Mouse (Mus musculus): ENCODE results near the gene Upk1b.

Upk1b gene

DNA sequence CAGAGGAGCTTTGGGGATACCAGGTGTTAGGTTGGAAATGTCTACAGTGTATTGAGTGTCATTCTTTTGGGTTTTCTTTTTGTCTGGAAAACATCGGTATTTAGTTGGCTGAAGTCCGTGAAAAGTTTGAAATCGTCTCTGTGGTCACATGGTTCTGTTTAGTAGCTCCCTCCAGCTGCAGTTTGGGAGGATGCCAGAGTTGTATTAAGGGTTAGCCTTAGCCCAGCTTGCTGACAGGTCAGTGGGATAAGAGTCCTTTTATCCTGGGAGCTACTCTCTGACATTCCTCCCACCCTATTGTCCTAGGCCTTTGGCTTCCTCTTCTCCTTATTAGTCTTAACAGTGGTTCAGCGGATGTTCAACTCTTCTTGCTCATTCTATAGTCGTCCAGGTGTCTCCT lies 38.2 kb downstream of the Upk1b start:
- no peak for DNase-seq (ENCODE audit: low spot score in 2 of 2)

DNA sequence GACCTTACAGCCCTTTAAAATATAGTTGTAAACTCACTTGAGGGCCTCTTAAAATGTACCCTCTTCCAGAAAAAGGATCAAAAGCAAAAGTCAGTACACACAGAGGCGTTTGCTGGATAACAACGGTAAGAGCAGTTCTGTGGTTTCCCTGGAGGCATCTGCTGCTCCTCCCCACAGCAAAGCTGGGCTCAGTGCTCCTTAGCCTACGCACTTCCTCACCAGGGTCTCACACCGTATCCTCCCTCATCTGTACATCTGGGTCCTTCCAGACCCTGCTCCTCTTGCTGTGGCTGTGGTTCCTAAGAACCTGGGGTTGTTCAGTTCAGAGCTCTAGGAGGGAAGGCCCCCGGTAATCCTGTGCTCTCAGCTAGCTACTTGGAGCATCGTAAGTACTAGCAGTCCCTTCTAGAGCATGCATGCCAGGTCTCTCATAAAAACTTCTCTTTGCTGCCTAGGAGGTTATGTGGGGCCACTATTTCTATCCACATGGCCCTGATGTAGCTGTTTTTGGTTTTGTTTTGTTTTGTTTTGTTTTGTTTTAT lies 39.2 kb downstream of the Upk1b start:
- no peak for DNase-seq (ENCODE audit: low spot score in 2 of 2)

DNA sequence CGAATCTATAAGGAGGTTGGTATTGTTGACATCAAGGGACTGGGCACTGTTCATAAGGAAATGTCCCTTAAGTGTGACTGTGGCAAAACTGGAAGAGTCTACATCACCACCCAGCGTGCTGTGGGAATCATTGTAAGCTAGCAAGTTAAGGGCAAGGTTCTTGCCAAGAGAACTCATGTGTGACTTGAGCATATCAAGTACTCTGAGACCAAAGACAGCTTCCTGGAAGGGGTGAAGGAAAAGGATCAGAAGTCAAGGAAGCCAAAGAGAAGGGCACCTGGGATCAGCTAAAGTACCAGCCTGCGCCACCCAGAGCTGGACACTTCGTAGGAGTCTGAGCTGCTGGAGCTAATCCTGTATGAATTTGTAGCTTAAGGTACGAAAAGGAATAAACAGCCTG lies 39.9 kb downstream of the Upk1b start:
- DNase-seq (ENCODE audit: low spot score in 2 of 2), result no peak

DNA sequence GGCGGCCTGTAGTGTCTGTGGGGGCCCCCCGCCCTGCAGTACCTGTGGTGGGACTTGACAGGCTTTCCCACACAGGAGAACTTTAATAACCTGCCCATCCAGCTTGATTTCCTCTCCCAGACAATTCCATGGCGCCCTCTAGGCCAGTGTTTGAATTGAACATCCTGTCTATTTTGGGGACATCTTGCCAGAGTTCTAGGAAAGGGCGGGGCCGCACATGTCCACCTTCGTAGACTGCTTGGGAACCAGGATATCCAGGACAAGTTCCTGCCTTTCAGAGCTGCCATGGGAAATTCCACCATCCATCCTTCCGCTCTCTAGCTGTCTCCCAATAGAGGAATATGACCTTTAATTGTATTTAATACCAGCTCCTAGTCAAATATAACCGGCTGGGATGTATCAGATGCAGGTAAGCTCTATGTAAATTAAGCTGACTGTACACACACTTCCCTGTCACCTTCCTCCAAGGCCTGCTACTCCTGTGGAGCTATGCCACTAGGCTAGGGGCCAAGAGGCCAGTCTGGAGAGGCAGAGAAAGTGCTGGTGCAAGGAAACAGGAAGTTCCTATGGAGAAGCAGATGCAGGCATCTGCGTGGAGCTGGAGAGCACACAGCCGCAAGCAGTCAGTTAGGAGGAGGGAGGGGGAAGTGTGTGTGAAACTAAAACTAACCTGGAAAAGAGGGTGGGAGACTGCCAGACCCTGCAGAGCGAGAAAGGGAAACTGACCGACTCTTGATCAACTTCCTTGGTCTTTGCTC lies 41.8 kb downstream of the Upk1b start:
- no peak for DNase-seq (ENCODE audit: low spot score in 2 of 2)

DNA sequence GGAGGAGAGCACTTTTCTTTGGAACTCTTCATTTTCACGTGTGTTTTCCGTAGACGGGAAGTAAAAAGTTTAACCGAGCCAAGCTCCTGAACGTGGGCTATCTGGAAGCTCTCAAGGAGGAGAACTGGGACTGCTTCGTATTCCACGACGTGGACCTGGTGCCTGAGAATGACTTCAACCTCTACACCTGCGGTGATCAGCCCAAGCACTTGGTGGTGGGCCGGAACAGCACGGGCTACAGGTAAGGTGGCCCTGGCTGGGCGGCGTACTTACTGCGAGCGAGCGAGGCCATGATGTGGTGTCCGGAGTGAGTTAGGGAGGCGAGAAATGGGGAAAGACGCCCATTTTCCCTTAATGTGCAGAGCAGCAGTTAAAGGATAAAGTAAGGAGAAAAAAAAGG lies 42.5 kb downstream of the Upk1b start:
- DNase-seq (ENCODE audit: low spot score in 2 of 2), result no peak

DNA sequence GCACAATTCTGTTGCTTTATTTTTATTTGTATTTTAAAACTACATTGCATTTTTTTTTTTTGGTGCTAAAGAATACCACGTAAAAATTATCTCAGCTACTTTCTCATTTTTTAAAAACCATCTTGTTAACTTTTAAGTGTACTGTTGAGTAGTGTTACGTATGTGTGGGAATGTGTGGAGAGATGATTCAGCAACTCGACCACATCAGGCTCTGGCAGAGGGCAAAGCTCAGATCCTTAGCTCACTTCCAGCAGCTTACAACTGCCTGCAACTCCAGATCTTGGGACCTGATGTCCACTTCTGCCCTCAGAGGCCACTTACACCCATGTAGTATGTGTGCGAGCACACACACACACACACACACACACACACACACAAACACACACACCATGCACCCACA lies 43.6 kb downstream of the Upk1b start:
- DNase-seq (ENCODE audit: low spot score in 2 of 2), result no peak

DNA sequence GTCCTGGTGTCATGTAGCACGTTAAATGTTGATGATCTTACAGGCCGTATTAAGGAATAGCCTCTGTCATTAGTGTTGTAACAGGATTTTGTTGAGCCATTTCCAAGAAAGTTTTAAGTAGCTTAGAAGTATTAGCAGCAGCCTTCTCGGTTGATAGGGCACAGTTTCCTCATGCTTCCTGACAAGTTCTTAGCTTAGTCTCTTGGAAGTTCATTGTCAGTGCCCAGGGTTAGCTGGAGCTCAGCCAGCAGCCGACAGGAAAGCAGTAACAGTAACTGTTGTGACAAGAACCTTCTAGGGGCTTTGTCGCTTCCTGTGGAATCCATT lies 44.0 kb downstream of the Upk1b start:
- no peak for DNase-seq (ENCODE audit: low spot score in 2 of 2)

DNA sequence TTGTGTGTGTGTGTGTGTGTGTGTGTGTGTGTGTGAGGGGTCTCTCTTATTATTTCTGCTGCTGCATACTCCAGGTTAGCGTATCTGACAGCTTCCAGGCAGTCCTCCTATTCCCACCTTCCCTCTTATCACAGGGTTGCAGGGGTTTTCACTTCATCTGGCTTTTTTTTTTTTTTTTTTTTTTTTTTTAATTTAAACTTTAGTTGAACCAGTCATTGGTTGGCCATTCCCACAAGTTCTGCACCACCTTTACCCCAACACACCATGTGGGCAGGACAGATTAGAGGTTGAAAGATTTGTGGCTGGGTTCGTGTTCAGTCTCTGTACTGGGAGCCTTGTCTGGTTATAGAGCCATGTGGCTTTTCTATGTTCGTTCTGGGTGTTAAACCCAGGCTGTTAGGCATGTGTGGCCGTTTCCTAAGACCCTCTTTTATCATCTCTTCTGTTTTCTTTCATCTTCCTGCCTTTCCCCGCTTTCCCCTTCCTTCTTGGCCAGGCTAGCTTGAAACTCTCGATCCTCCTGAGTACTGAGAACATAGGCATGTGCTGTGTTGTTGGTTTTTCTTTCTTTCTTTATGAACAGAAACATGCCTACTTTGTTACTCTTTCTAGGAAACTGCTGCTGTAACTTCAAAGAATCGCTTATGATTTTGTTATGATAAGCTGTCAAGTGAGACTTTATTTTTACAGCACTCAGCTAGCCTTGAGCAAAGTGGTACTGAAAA lies 44.5 kb downstream of the Upk1b start:
- no peak for DNase-seq (ENCODE audit: low spot score in 2 of 2)

DNA sequence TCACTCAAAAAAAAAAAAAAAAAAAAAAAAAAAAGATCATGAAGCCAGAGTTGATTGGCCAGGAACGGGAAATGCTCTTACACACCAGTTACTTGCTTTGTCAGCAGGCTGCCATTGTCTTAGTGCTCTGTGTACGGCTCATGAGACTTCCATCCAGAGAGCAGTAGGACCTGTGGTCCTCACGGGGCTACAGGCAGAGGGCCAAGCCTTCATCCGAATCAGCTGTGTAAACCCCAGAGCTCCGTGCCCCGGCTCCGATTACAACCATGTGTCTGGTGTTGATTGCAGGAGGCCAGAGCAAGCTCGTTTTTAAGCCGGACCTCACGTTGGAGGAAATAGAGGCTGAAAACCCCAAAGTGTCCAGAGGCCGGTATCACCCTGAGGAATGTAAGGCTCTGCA lies 46.5 kb downstream of the Upk1b start:
- DNase-seq (ENCODE audit: low spot score in 2 of 2), result no peak

DNA sequence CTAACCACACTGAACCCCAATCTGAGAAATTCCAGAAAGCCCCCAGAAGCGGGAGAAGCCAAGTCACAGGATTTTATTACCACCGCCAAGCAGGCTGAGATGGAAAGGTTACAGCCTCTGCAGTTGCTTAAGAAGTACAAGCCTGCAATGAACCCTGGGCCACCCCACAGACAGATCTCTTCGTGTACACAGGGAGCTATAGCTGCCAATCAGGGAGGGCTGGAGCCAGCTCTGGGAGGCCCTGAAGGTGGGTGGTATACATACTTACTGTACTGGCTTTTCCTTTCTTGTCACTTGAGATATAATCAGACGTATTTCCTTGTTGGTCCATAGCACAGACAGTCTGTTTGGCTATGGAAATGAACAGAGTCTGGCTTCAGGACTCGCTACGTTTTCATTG lies 49.3 kb downstream of the Upk1b start:
- DNase-seq (ENCODE audit: low spot score in 2 of 2), result no peak

DNA sequence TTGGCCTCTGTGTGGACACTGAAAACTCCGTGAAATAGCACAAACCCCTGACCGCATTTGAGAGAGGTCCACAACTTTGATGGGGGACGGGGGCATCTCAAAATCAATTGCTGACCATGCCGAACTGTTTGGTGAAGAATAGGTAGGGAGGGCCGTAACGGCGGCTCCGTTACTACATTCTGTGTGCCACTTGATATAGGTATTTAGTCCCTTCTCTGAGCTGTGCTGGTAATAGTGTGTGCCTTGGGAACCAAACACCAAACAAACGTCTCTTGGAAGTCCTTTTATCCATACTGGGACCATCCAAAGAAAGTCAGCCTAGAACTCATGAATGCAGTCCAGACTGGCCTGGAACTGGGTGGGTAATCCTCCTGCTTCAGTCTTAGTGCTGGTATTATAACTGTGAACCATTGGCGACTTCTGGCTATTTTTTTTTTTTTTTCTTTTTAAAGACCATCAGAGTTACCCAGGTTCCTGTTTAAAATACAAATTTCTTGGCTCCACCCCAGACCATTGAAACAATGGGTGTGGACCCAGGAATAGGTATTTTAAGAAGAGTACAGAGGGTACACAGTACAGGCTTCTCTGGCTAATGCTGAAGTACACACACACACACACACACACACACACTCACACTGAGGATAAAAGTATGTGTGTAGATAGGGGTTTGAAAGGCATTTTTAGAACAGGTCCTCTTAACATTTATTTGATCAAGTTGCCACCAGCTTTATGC lies 56.0 kb downstream of the Upk1b start:
- DNase-seq (ENCODE audit: low spot score in 2 of 2), result no peak

DNA sequence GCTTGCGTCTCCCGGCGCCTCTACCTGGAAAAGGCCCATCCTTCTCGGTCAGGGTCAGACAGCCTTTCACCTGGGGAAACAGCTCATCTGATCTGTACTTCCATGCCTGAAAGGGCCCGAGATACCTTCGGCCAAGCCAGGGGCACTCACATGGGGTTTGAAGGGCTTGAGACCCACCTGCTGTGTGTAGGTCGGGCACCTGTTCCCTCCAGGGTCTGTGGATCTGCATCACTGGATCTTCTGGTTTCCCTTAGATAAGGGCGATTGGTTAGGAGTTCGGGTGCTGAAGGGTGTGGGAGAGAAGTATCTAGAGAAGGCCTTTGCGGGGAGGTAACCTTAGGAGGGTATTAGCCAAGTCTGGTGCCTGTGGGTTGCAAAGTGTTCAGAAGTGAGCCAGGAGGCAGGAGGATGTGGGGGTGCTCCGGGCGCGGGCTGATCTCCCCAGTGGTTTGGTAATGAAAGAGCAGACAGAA lies 57.4 kb downstream of the Upk1b start:
- peak; percentile 53 to 59 for DNase-seq (ENCODE audit: low spot score in 2 of 2)

DNA sequence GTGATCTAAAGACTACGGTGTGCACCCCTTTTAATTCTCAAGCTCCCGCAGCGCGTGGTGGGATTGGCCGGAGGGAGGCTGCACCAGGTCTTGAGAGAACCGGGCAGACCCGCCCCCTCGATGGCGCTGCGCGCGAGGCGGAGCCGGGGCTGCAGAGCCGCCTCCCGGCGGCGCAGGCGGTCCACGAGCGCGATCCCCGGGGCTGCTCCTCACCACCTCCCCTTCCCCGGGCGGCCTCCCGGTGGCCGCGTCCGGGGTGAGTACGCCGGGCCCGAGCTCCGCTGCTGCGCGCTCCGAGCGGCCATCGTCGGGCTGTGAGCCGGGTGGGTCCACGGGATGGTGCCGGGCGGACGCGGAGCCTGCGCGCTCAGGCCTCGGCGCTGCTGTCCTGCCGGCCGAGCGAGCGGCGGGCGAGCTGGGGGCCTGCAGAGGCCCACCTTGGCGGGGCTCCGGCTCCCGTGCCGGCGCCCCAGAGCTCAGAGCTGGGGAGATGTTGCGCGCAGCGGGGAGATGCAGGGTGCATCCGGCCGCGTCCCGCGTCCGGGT lies 57.9 kb downstream of the Upk1b start, which contains the start of gene B4galt4:
Gene B4galt4, plus strand, starts transcription at position 152 of the 546 bp plus-strand sequence.
- DNase-seq (ENCODE audit: low spot score in 2 of 2), result peak; percentile 81 to 83

DNA sequence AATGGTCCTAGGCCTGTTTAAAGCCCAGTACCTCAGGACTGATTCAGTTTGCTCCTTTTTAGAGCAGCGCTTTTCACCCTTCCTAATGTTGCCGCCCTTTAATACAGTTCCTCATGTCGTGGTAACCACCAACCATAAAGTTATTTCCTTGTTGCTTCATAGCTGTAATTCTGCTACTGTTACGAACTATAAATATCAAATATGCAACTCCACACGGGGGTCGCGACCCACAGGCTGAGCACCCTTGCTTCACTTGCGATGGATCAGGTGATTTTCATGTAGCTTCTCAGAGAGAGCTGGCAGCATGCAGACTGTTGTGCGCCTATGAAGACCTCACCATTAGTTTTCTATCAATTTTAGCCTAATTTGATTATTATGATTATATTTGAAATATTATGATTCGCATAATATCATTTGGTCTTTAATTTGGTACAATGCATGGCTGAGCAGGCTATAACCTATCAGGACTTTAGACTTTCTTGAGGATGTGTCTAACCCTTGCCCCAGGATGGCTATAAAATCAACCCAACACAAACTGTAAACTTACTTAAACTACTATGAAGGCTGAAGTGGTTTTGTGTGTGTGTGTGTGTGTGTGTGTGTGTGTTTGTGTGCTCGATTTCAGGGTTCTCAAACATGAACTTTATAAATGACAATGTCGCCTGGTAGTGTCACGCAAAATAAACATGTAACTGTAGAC lies 58.8 kb downstream of the Upk1b start:
- DNase-seq (ENCODE audit: low spot score in 2 of 2), result no peak

DNA sequence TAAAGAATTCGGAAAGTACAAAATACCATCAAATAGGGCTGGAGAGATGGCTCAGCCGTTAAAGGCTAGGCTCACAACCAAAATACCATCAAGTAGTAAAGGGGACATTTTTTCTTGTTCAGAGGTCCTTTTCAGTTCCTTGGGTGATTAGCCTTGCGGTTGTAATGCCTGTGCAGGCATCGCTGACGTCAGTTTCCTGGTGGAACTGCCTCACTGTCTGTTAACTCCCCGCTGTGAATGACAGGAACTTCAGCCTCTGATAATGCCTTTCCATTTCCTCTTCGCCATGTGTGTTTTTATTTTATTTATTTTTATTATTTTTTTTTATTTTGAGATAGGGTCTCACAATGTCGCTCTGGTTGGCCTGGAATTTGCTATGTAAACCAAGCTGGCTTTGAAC lies 69.2 kb downstream of the Upk1b start:
- DNase-seq (ENCODE audit: low spot score in 2 of 2), result no peak

DNA sequence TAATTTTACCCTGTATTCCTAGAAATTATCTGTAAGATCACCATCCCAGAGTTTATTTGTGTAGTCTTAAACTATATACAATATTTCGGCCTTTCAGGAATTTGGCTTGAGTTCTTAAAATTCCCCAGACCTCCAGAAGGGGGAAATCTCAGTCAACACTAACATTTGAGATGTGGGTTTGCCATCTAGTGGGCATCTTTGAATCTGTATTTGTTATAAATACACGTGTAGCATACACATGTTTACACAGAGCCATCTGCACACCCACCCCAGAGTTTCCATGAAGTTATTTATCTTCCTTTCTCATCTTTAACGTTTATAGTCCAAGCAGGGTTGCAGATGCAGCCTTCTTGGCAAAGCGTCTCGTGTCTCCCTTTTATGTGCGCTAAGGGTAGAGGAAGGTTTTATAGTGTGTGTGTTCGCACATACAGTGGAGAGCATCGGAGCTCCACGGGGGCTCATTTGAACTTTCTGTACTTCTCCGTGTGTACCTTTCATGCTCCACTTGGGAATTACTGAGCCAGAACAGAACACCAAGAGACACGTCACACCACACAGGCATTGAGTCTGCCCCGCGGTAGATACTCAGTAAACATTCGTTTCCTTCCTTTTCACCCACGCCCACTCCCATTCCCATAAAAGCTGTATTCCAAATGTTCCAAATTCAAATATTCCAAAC lies 70.4 kb downstream of the Upk1b start:
- peak; percentile 24 to 56 for DNase-seq (ENCODE audit: low spot score in 2 of 2)

DNA sequence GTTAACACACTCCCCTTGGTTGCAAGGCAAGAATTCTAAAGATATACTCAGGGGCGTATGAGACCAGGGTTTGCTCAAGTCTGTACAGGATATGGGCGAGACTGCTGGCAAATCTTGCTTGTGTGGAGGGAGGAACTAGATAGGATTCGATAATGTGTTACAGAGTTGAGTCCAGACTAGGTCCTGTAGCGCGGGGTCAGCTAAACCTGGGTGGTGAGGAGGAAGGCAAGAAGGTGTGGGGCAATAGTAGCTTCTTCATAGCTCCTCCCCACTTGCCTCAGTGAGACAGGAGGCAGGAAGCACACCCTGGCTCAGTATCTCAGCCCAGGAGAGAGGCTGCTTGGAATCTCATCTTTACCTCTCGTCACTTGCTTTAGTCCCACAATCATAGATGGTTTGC lies 71.0 kb downstream of the Upk1b start:
- DNase-seq (ENCODE audit: low spot score in 2 of 2), result no peak

DNA sequence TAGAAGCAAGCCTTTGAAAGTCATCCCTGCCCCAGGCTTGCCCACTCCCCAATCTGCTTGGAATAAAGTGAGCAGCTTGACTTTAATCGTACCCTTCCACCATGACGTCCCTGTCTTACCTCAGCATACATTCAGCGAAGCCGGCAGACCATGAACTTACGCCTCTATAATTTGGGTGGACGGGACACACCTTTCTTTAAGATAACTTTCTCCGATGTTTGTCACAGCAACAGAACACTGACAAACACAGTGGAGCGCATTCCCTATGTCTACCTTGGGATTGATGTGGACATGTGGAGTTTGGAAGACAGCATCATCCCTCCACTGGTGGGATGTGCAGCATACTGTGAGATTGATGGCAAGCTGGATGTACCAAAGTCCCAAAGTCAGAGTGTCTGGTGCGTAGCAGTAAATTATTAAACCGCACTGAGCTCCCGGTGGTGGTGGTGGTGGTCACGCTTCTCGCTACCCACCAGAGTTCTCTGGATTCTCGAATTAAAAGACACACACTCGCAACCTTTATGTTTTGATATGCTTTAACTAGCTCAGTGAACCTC lies 71.5 kb downstream of the Upk1b start:
- no peak for DNase-seq (ENCODE audit: low spot score in 2 of 2)

DNA sequence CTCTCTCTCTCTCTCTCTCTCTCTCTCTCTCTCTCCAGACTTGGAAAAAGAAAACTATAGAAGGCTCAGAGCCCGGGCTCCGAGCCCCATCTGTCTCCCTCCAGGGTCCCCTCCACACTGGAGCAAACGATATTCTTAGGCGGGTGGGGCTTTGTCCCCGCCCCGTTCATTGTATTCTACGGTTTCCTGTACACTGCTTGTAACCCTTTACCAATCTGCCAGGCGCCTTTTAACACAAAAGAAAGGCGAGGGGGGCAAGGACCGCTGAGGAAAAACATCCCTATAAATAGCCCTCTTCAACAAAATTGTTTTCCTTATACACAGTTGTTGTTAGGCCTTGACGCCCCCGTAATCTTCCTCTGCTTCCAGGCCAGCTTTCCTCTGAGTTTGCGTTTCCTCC lies 75.2 kb downstream of the Upk1b start:
- DNase-seq (ENCODE audit: low spot score in 2 of 2), result no peak

DNA sequence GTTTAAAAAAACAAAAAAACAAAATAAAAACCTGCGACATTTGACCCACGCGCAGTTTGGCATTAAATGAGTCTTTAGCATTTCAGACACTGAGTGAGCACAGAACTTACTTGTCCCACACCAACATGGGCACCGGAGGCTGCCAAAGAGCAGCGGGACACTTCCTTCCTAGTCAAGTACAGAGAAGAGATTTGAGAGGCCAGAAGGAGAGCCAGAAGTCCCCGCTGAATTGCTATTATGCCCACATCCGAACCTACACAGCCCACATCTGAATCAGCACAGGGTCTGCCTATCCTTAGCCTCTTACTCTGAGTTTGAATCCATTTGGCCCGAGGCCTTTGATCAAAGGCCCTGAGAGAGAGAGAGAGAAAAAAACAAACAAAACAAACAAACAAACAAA lies 75.9 kb downstream of the Upk1b start:
- no peak for DNase-seq (ENCODE audit: low spot score in 2 of 2)
